Mouse (Mus musculus): ENCODE measurements around the gene Asgr2.
"Not testable (repeated sequence)": the region's sequence is repeated elsewhere in the genome, so short reads cannot be mapped to it uniquely, and the experiment has no call there.

GRCm38 (mm10) chr11:70135001-70135400, 42.6 kb downstream of the Asgr2 start:
- not testable (repeated sequence) for TF ChIP-seq CTCF (IDR thresholded peaks at IDR 0.05; ENCODE audit: extremely low read depth, insufficient read depth, insufficient read length, insufficient replicate concordance); POLR2A (IDR thresholded peaks at IDR 0.05; ENCODE audit: low read depth, low read length)

Data from spleen, adult 2 months (tissue).